Mouse (Mus musculus): Measurements from ENCODE around the gene Tmem210. TPM values are rescaled to one million over a fixed set of nuclear protein-coding genes. Genes with fewer than 3 reads are reported as not detected.

Tmem210 gene
- not detected in 2 replicates for polyA plus RNA-seq (2015; fragmentation: Nextera tagmentation; extraction: Ambion mirVana)

GRCm38 (mm10) chr2:25287927-25288649 lies at the start of gene Tmem210:
Gene Tmem210, plus strand, starts transcription at chr2:25288145.
- H3K4me1 ChIP-seq, result peaks cover 46% of the 10 kb centered on the region
- no peak within 1 kb of the TSS for H3K9ac ChIP-seq
- peaks cover 60% of the 10 kb centered on the region for H3K27me3 ChIP-seq (replicated peaks)
- H3K36me3 ChIP-seq, result peaks cover 34% of the 10 kb centered on the region
- 76% methylated on average over 6 of the region's 6 CpGs for WGBS
- no peaks in the 10 kb centered on the region for H3K9me3 ChIP-seq
- H3K27ac ChIP-seq (replicated peaks), result no peak within 1 kb of the TSS
- ATAC-seq (ENCODE audit: extremely low read depth, insufficient number of reproducible peaks, low FRiP score, low TSS enrichment), result no peak
- no peak within 1 kb of the TSS for H3K4me2 ChIP-seq
- no peak within 1 kb of the TSS for H3K4me3 ChIP-seq

- peaks cover 71% of the 10 kb centered on the region for H3K27me3 ChIP-seq (replicated peaks)
- no peak overlapping the region for H3K27ac ChIP-seq (replicated peaks)
- H3K9me3 ChIP-seq, result no peaks in the 10 kb centered on the region
Measured at GRCm38 (mm10) chr2:25239766-25240165, 48.2 kb upstream of the Tmem210 start.

GRCm38 (mm10) chr2:25240310-25240709 lies 47.6 kb upstream of the Tmem210 start:
- no peak for ATAC-seq (ENCODE audit: extremely low read depth, insufficient number of reproducible peaks, low FRiP score, low TSS enrichment)
- no peak overlapping the region for H3K27ac ChIP-seq (replicated peaks)
- no peaks in the 10 kb centered on the region for H3K9me3 ChIP-seq
- WGBS, result 50% methylated on average over 8 of the region's 8 CpGs
- H3K36me3 ChIP-seq, result no peaks in the 10 kb centered on the region
- peak overlapping the region; percentile 62 for H3K4me3 ChIP-seq
- peak overlapping the region; percentile 98 for H3K4me2 ChIP-seq
- H3K27me3 ChIP-seq (replicated peaks), result peaks cover 65% of the 10 kb centered on the region
- peak overlapping the region; percentile 60; the same call in 1 of the 2 replicates for H3K9ac ChIP-seq
- peaks cover 25% of the 10 kb centered on the region for H3K4me1 ChIP-seq

More at GRCm38 (mm10) chr2:25239766-25240165, 48.2 kb upstream of the Tmem210 start:
- H3K4me2 ChIP-seq, result no peak overlapping the region
- ATAC-seq (ENCODE audit: extremely low read depth, insufficient number of reproducible peaks, low FRiP score, low TSS enrichment), result no peak
- H3K4me1 ChIP-seq, result peaks cover 25% of the 10 kb centered on the region
- H3K36me3 ChIP-seq, result no peaks in the 10 kb centered on the region
- no peak overlapping the region for H3K4me3 ChIP-seq
- WGBS, result 72% methylated on average over 3 of the region's 3 CpGs
- H3K9ac ChIP-seq, result no peak overlapping the region

GRCm38 (mm10) chr2:25240723-25241437 lies 47.1 kb upstream of the Tmem210 start:
- H3K27ac ChIP-seq (replicated peaks), result no peak overlapping the region
- 2% methylated on average over 29 of the region's 29 CpGs for WGBS
- H3K4me3 ChIP-seq, result peak overlapping the region; percentile 62
- peaks cover 25% of the 10 kb centered on the region for H3K4me1 ChIP-seq
- ATAC-seq (ENCODE audit: extremely low read depth, insufficient number of reproducible peaks, low FRiP score, low TSS enrichment), result peak; percentile 19; the same call in 1 of the 2 replicates
- peaks cover 4% of the 10 kb centered on the region; the same call in 1 of the 2 replicates for H3K36me3 ChIP-seq
- H3K9me3 ChIP-seq, result no peaks in the 10 kb centered on the region
- H3K9ac ChIP-seq, result peak overlapping the region; percentile 60
- H3K27me3 ChIP-seq (replicated peaks), result peaks cover 60% of the 10 kb centered on the region
- H3K4me2 ChIP-seq, result peak overlapping the region; percentile 98

GRCm38 (mm10) chr2:25241438-25241775 lies 46.5 kb upstream of the Tmem210 start:
- Histone ChIP-seq H3K36me3 (peaks cover 4% of the 10 kb centered on the region; the same call in 1 of the 2 replicates), H3K4me3 (peak overlapping the region; percentile 62), H3K4me2 (peak overlapping the region; percentile 98), H3K9ac (peak overlapping the region; percentile 82), H3K27me3 (replicated peaks) (peaks cover 55% of the 10 kb centered on the region), H3K4me1 (peaks cover 25% of the 10 kb centered on the region), H3K27ac (replicated peaks) (no peak overlapping the region), H3K9me3 (no peaks in the 10 kb centered on the region)
- 13% methylated on average over 6 of the region's 6 CpGs for WGBS
- no peak for ATAC-seq (ENCODE audit: extremely low read depth, insufficient number of reproducible peaks, low FRiP score, low TSS enrichment)

- H3K27me3 ChIP-seq (replicated peaks), result peaks cover 55% of the 10 kb centered on the region
- ATAC-seq (ENCODE audit: extremely low read depth, insufficient number of reproducible peaks, low FRiP score, low TSS enrichment), result no peak
- WGBS, result 0% methylated on average over 58 of the region's 59 CpGs
- peaks cover 25% of the 10 kb centered on the region for H3K4me1 ChIP-seq
- H3K36me3 ChIP-seq, result peaks cover 7% of the 10 kb centered on the region
- H3K9ac ChIP-seq, result peak within 1 kb of the TSS; percentile 82
- peak within 1 kb of the TSS; percentile 62 for H3K4me3 ChIP-seq
- peak within 1 kb of the TSS; percentile 98 for H3K4me2 ChIP-seq
- no peak within 1 kb of the TSS for H3K27ac ChIP-seq (replicated peaks)
- H3K9me3 ChIP-seq, result no peaks in the 10 kb centered on the region
Measured at GRCm38 (mm10) chr2:25242101-25242506, 45.8 kb upstream of the Tmem210 start, which contains the start of the genes Rnf208 and Cysrt1. Gene Rnf208, plus strand, starts transcription at chr2:25242255. Gene Cysrt1, minus strand, starts transcription at chr2:25242452.

- Histone ChIP-seq H3K9me3 (no peaks in the 10 kb centered on the region), H3K4me1 (peaks cover 25% of the 10 kb centered on the region), H3K27me3 (replicated peaks) (peaks cover 48% of the 10 kb centered on the region), H3K36me3 (peaks cover 19% of the 10 kb centered on the region), H3K4me3 (no peak overlapping the region), H3K4me2 (no peak overlapping the region), H3K27ac (replicated peaks) (no peak overlapping the region), H3K9ac (no peak overlapping the region)
- 64% methylated on average over 8 of the region's 8 CpGs for WGBS
- no peak for ATAC-seq (ENCODE audit: extremely low read depth, insufficient number of reproducible peaks, low FRiP score, low TSS enrichment)
Measured at GRCm38 (mm10) chr2:25243342-25243741, 44.6 kb upstream of the Tmem210 start.

- H3K4me3 ChIP-seq, result no peak overlapping the region
Measured at GRCm38 (mm10) chr2:25244144-25244543, 43.8 kb upstream of the Tmem210 start.

GRCm38 (mm10) chr2:25246183-25247072 lies 41.5 kb upstream of the Tmem210 start, which contains the start of gene AL732309.1:
Gene AL732309.1, minus strand, starts transcription at chr2:25246863.
- Histone ChIP-seq H3K9ac (no peak within 1 kb of the TSS), H3K4me1 (peaks cover 14% of the 10 kb centered on the region), H3K27me3 (replicated peaks) (peaks cover 29% of the 10 kb centered on the region), H3K27ac (replicated peaks) (no peak within 1 kb of the TSS), H3K9me3 (no peaks in the 10 kb centered on the region), H3K4me3 (no peak within 1 kb of the TSS), H3K36me3 (peaks cover 49% of the 10 kb centered on the region), H3K4me2 (no peak within 1 kb of the TSS)
- WGBS, result 84% methylated on average over 10 of the region's 10 CpGs
- no peak for ATAC-seq (ENCODE audit: extremely low read depth, insufficient number of reproducible peaks, low FRiP score, low TSS enrichment)

More at GRCm38 (mm10) chr2:25244144-25244543, 43.8 kb upstream of the Tmem210 start:
- Histone ChIP-seq H3K9me3 (no peaks in the 10 kb centered on the region), H3K36me3 (peaks cover 27% of the 10 kb centered on the region), H3K4me1 (peaks cover 25% of the 10 kb centered on the region), H3K9ac (no peak overlapping the region), H3K27ac (replicated peaks) (no peak overlapping the region), H3K4me2 (no peak overlapping the region), H3K27me3 (replicated peaks) (peaks cover 43% of the 10 kb centered on the region)
- WGBS, result 79% methylated on average over 4 of the region's 4 CpGs
- ATAC-seq (ENCODE audit: extremely low read depth, insufficient number of reproducible peaks, low FRiP score, low TSS enrichment), result no peak

- H3K27ac ChIP-seq (replicated peaks), result no peak overlapping the region
- H3K9me3 ChIP-seq, result no peaks in the 10 kb centered on the region
- 77% methylated on average over 1 of the region's 1 CpGs for WGBS
- H3K27me3 ChIP-seq (replicated peaks), result no peaks in the 10 kb centered on the region
- H3K9ac ChIP-seq, result no peak overlapping the region
- peaks cover 60% of the 10 kb centered on the region for H3K36me3 ChIP-seq
- peaks cover 21% of the 10 kb centered on the region for H3K4me1 ChIP-seq
- H3K4me3 ChIP-seq, result no peak overlapping the region
- no peak overlapping the region for H3K4me2 ChIP-seq
- no peak for ATAC-seq (ENCODE audit: extremely low read depth, insufficient number of reproducible peaks, low FRiP score, low TSS enrichment)
Measured at GRCm38 (mm10) chr2:25252331-25252730, 35.6 kb upstream of the Tmem210 start.

Data from heart, embryonic 13.5 days (tissue).